Mouse (Mus musculus): ENCODE measurements around the gene Sdhaf1.

Sdhaf1 gene

GRCm38 (mm10) chr7:30323795-30324194 is at the start of gene Sdhaf1:
TSS of gene Sdhaf1 (minus strand) at chr7:30323895.
- no peak for DNase-seq (ENCODE audit: low spot score in 2 of 2)

GRCm38 (mm10) chr7:30367466-30367865 is 43.8 kb upstream of the Sdhaf1 start:
- DNase-seq (ENCODE audit: low spot score in 2 of 2): no peak

- no peak for DNase-seq (ENCODE audit: low spot score in 2 of 2)
Measured at GRCm38 (mm10) chr7:30363344-30363738, 39.6 kb upstream of the Sdhaf1 start.

- DNase-seq (ENCODE audit: low spot score in 2 of 2): no peak
Measured at GRCm38 (mm10) chr7:30362652-30363343, 39.1 kb upstream of the Sdhaf1 start, which contains the start of gene Lrfn3. TSS of gene Lrfn3 (minus strand) at chr7:30362772.

- no peak for DNase-seq (ENCODE audit: low spot score in 2 of 2)
Measured at GRCm38 (mm10) chr7:30360028-30360427, 36.3 kb upstream of the Sdhaf1 start.

GRCm38 (mm10) chr7:30359276-30359865 is 35.7 kb upstream of the Sdhaf1 start:
- DNase-seq (ENCODE audit: low spot score in 2 of 2): no peak

GRCm38 (mm10) chr7:30358378-30359186 is 34.9 kb upstream of the Sdhaf1 start:
- no peak for DNase-seq (ENCODE audit: low spot score in 2 of 2)

- DNase-seq (ENCODE audit: low spot score in 2 of 2): no peak
Measured at GRCm38 (mm10) chr7:30354059-30354458, 30.4 kb upstream of the Sdhaf1 start.

- peak; percentile 41 to 67 for DNase-seq (ENCODE audit: low spot score in 2 of 2)
Measured at GRCm38 (mm10) chr7:30353279-30353822, 29.7 kb upstream of the Sdhaf1 start.

- peak; percentile 33 to 70 for DNase-seq (ENCODE audit: low spot score in 2 of 2)
Measured at GRCm38 (mm10) chr7:30347828-30348227, 24.1 kb upstream of the Sdhaf1 start.

- DNase-seq (ENCODE audit: low spot score in 2 of 2): peak; percentile 45 to 82
Measured at GRCm38 (mm10) chr7:30346635-30347379, 23.1 kb upstream of the Sdhaf1 start.

GRCm38 (mm10) chr7:30339432-30340109 is 15.9 kb upstream of the Sdhaf1 start:
- no peak for DNase-seq (ENCODE audit: low spot score in 2 of 2)

GRCm38 (mm10) chr7:30336384-30336783 is 12.7 kb upstream of the Sdhaf1 start:
- DNase-seq (ENCODE audit: low spot score in 2 of 2): peak; percentile 25 to 76

- DNase-seq (ENCODE audit: low spot score in 2 of 2): no peak
Measured at GRCm38 (mm10) chr7:30335688-30336087, 12.0 kb upstream of the Sdhaf1 start.

- DNase-seq (ENCODE audit: low spot score in 2 of 2): no peak
Measured at GRCm38 (mm10) chr7:30334563-30334962, 10.9 kb upstream of the Sdhaf1 start.

- DNase-seq (ENCODE audit: low spot score in 2 of 2): no peak
Measured at GRCm38 (mm10) chr7:30333436-30333835, 9.7 kb upstream of the Sdhaf1 start.

GRCm38 (mm10) chr7:30332622-30333259 is 9.0 kb upstream of the Sdhaf1 start:
- no peak for DNase-seq (ENCODE audit: low spot score in 2 of 2)

- peak in 1 of 2 experiments; percentile 80 for DNase-seq (ENCODE audit: low spot score in 2 of 2)
Measured at GRCm38 (mm10) chr7:30331887-30332286, 8.2 kb upstream of the Sdhaf1 start.

GRCm38 (mm10) chr7:30328379-30328778 is 4.7 kb upstream of the Sdhaf1 start:
- no peak for DNase-seq (ENCODE audit: low spot score in 2 of 2)

- DNase-seq (ENCODE audit: low spot score in 2 of 2): no peak
Measured at GRCm38 (mm10) chr7:30327140-30327539, 3.4 kb upstream of the Sdhaf1 start.

Measured in spleen, postnatal 10 days (tissue).